Mouse (Mus musculus): Measurements from ENCODE around the gene Rnf26.

- TF ChIP-seq POLR2A (IDR thresholded peaks at IDR 0.05; ENCODE audit: low read depth, low read length) (no peak), CTCF (IDR thresholded peaks at IDR 0.05; ENCODE audit: borderline replicate concordance, insufficient read depth, low read length) (no peak)
Measured at GRCm38 (mm10) chr9:44144718-44145060, 31.4 kb upstream of the Rnf26 start.

Measured in embryonic fibroblast, embryonic 13.5 days (primary cell).